Mouse (Mus musculus) heart, postnatal 10 days (tissue): ENCODE measurements at regions not wholly inside any gene's neighbourhood (a gene's known extent, or its start where the extent isn't known, plus 50 kb on each side); places are given as distances from the start of the nearest gene placed in this dataset.
A peak's percentile ranks its signal among the peaks of the same experiment; 100 is the strongest.
"Not testable (repeated sequence)": the region's sequence is repeated elsewhere in the genome, so short reads cannot be mapped to it uniquely, and the experiment has no call there.

ENCODE experiments used
- DNase-seq, 2 experiments: peaks; one replicate each; pipeline ENCODE4 v3.0.0; 2021
- intact Hi-C: fragments of 180-260 bp; cut with DNase I; formaldehyde crosslinking; loops from one replicate; pipeline ENCODE4 v1.15.1; 2025

- intact Hi-C loops, DNase-seq: not testable (repeated sequence)
Observed at GRCm38 (mm10) chr19:8496561-8496960, 91.7 kb upstream of the Slc22a30 start.

DNA sequence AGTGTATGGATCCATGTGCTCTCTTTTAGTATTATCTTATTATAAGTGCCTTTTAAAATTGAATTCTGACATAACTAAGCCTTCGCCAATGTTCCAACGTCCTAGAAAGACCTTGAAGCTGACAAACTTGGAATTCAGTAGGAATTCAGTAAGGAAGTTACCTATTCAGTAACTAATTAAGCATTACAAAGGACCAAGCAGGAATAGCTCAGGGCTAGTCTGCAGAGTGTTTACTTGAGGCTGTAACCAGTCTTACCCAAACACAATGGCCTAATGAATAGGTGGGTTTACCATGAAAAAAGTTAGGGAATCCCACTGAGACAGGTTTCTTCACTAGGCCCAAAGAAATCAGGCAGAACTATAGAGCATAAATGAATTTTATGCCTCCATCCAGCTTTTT lies 92.6 kb upstream of the Slc22a30 start:
- intact Hi-C loops, DNase-seq: not testable (repeated sequence)

DNA sequence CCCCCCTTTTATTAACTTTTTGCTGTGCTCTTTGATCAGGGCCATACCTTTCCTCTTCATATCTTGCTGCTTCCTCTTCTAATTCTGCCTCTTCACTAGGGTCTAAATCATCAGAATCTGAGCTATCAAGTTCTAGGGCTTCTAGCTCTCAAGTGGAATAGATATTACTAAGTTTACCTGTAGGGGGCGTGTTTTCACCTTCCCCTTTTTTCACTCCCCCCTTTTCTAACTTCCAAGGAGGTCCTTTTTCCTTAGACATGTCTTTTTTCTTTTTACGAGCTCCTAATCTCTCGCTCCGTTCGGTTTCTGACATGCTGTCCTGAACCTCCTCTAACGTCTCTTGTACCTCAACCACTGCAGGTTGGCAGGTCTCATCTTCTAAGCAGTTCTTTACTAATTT lies 73.3 kb upstream of the Slc22a8 start:
- intact Hi-C loops, DNase-seq: not testable (repeated sequence)

GRCm38 (mm10) chr19:8518273-8518672 lies 72.8 kb upstream of the Slc22a8 start:
- peak; percentile 41 to 52 for DNase-seq
- intact Hi-C loops: no loop called here

- DNase-seq: peak; percentile 14 to 25
Observed at GRCm38 (mm10) chr19:8518933-8519332, 72.1 kb upstream of the Slc22a8 start.

GRCm38 (mm10) chr19:8534597-8534996 lies 56.5 kb upstream of the Slc22a8 start:
- DNase-seq: no peak
- intact Hi-C loops: no loop called here

More at GRCm38 (mm10) chr19:8518933-8519332, 72.1 kb upstream of the Slc22a8 start:
- intact Hi-C loops: not testable (repeated sequence)

DNA sequence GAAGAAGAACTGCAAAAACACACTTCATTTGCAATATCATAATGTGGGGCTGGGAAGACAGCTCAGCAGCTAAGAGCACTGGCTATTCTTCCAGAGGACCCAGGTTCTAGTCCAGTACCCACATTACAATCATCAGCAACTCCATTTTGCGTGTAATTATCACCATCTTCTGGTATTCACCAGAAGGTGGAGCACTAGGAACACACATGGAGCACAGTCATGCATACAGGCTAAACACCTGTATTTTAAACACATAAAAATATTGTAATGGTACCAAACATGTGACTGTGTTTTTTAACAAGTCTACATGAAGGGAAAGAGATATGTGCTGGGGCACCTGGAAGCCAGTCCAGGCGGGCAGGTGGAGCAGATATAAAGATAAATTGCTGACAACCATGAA lies 55.0 kb upstream of the Slc22a8 start:
- intact Hi-C loops: no loop called here
- no peak for DNase-seq
